Mouse (Mus musculus): Measurements from ENCODE around the gene Itgb3.
"Not testable (repeated sequence)": the region's sequence is repeated elsewhere in the genome, so short reads cannot be mapped to it uniquely, and the experiment has no call there.

The Itgb3 gene

DNA sequence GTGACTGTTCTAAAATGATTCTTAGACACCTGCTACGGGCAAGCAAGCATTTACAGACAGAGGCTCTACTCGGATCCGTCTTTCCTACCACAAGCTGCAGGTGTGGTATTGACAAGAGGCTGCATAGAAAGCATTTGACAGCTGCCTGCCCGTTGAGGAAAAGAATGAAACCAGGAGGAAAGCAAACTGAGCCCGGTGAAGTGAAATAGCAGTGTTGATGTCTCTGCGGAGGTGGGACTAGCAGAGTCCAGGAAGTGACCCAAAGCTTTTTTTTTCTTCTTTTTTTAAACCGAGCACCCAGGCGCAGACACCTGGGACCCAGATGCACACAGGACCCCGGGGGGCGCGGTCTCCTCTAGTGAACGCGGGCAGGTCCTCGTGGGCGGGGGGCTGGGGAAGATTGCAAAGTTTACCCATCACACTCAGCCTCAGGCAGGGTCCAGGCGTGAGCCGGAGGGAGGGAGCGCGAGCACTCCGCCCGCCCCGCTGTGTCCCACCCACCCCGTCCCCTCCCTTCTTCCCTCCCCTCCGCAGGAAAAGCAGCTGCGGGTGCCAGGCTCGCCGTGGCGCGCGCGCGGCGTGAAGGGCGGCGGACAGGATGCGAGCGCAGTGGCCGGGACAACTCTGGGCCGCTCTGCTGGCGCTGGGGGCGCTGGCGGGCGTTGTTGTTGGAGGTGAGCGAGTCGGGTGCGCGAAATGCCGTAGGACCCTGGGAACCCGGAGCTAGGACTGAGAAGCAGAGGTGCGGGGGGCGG is at the start of gene Itgb3:
Itgb3 (plus strand) TSS at position 510 of the 755 bp plus-strand sequence.
- DNase-seq (ENCODE audit: low read depth, low spot score) = peak; percentile 50

DNA sequence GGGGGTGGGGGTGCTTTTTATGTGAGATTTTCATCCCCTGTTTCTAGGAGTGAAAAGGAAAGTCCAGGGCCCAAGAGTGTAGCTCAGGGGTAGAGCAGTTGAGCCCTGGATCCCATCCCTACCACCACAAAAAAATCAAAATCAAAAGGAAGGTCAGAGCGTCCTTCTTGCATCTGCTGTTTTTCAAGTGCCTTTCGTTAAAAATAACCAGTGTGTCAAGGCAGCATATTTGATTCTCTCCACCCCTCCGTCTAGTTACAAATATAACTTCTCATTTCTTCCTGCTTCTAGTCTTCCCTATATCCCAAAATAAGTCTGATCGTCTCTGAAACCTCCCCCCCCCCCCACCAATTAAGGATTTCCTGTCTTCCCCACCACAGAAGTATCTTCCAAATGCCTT is 49.7 kb upstream of the Itgb3 start:
- no peak for DNase-seq (ENCODE audit: low read depth, low spot score)

DNA sequence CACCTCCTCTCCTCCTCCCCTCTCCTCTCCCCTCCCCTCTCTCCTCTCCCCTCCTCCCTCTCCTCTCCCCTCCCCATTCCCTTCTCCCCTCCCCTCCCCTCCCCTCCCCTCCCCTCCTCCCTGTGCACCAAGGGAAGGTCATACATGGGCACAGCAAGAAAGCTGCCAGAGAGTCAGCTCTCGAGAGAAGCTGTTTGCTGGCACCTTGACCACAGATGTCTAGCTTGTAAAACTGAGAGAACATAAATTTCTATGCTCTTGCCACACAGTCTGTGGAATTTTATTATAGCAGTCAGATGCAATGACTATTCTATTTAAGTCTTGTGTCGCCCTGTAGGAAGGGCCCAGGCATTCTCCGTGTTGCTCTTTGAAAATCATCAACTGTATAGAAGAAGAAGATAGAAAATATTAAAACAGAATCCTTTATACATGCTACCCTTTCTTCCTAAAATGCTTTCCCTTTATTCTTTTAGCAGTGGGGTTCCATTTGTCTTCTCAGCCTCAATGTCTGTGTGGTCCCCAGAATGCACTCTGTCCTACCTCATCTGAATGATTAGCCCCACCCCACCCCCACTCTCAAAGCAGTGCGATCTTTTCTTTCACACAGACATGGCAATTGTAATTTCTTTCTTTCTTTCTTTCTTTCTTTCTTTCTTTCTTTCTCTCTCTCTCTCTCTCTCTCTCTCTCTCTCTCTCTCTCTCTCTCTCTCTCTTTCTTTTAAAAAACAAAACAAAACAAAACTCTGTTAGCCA is 49.0 kb upstream of the Itgb3 start:
- DNase-seq (ENCODE audit: low read depth, low spot score) = no peak

DNA sequence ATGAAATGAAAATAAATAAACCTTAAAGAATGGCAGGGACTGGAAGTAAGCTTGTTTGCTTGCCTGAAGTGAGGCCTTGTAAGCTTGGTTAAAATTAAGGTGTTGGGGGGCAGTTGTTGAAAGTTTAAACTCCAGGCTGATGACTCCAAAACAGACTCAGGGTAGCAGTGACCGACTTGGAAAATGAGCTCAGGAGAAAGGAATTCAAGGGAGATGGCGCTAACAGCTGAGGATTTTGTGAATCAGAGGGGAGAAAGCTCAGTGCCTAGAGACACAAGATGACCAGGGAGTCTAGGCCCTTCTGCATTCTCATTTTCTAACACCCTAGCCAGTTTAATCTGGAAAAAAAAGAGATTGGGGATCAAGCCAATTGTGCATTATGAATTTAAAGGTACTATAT is 46.8 kb upstream of the Itgb3 start:
- no peak for DNase-seq (ENCODE audit: low read depth, low spot score)

DNA sequence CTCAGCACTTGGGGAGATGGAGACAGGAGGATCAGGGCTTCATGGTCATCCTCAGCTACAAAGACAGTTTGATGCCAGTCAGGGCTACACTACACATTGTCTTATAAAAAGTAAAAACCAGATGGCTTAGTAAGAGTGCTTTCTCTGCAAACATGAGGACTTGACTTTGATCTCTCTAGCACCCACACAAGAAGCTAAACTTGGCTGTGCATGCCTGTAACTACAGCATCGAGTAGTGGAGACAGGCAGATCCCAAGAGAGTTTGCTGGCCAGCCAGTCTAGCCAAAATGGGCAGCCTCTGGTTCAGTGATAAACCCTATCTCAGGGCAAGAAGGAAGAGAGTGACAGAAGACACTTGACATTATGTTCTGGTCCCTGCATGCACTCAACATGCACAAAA is 44.3 kb upstream of the Itgb3 start:
- DNase-seq (ENCODE audit: low read depth, low spot score) = no peak

DNA sequence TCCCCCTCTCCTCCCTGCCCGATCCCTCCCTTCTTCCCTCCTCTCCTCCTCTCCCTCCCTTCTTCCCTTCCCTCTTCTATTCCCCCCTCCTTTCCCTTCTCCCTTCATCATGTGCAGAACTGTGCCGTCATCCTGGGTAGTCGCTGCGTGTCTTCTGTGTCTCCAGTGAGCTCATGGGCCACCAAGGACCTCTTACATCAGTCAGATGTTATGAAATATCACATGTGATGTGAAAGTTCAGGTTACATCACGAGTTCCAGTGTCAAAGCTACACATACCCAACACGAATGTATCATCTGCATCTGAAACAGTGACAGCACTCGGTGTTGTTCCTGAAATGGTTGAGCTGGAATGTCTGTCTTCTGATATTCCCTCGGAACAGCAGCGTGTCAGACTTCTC is 42.6 kb upstream of the Itgb3 start:
- no peak for DNase-seq (ENCODE audit: low read depth, low spot score)

DNA sequence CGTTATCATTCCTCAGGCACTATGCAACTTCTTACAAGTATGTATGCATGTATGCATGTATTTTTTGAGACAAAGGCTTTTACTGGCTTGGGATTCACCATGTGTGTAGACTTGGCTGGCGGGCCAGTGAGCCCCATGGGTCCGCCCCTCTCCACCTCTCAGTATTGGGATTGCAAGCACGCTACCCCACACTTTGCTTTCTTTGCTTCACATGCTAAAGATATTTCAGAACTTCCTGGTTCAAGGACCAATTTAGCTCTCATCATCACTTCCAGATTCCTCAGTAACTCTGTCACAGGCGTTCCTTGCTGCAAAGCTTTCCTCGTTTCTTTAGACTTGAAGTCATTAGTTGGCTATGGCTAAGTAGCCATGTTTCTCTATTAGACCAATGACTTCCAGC is 41.7 kb upstream of the Itgb3 start:
- DNase-seq (ENCODE audit: low read depth, low spot score) = no peak

DNA sequence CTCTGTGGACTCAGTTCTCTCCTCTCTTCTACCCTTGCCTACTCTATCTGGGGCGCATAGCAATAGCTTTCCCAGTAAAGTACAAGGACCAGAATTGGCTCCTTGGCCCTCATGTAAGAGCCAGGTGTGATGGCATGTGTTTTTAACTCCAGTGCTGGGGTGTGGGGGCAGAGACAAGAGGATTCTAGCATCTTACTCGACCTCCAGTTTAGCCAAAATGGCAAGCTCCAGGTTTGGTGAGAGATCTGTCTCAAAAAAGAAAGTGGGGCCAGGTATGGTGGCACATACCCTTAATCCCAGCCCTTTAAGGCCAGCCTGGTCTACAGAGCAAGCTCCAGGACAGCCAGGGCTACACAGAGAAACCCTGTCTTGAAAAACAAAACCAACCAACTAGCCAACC is 41.0 kb upstream of the Itgb3 start:
- DNase-seq (ENCODE audit: low read depth, low spot score) = no peak

DNA sequence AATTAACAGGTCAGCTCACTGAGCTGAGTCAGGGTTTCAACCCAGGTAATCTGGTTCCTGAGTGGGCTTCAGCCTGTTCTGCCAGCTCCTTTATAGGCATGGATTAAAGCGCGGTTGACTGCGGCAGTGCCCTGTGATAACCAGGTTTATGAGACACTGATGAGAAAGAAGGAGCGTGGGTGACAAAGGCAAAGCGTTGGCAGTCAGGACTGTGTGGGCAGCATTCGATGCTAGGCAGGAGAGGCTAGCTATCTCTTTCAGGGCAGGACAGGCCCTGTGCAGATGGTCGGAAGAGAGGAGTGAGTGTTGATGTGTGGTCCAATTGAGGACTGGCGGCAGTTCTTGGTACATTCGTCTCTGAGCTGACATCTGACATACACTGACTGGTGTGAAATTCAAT is 40.1 kb upstream of the Itgb3 start:
- DNase-seq (ENCODE audit: low read depth, low spot score) = no peak

DNA sequence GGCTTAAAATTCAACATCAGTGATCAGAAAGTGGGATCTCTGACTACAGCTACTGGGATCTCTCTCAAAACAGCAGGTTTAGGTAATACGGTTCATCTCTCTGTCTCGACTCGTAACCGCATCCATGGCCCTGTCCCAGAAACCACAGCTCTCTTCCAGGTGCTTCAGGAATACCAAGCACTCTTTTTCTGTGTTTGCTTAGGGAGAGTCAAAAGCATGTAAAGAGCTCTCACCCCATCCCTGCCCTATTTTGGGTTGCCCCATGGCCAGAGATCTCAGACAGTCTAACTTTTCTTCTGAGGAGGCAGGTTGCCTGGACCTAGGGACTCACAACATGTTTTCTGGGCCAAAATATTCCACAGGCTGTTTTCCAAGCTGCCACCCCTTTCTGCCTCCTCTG is 39.5 kb upstream of the Itgb3 start:
- DNase-seq (ENCODE audit: low read depth, low spot score) = no peak

DNA sequence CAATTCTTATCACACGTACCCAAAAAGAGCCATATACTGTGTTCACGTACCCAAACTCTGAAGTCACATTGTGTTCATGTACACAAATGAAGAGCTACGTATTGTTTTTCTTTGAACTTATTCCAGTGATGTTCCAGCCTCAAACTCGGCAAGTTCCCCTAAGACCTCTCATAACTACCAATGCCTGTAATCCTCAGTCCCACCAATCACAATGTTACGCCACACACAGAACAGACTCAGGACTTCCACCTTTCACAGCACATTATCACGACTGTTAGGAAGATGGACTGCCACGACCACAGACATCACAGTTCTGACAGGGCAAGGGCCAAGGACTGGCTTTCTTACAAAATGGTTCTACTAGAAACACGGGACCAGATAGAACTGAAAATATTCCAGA is 37.3 kb upstream of the Itgb3 start:
- DNase-seq (ENCODE audit: low read depth, low spot score) = not testable (repeated sequence)

DNA sequence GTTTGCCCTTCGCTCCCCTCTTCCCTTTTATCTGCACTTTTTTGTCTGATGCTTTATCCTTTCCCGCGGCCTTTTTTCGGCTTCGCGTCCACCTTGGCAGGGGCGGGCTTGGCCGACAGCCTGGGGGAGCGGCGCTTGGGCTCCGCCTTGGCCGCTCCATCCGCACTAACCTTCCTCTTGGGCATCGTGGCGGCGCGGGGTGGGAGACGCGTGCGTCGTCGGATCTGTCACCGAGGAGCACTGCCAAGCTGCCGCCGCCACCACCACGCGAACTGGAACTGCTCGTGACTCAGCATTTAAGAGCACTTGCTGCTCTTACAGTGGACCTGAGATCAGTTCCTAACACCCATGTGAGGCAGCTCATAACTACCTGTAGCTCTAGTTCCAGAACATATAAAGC is 36.4 kb upstream of the Itgb3 start:
- not testable (repeated sequence) for DNase-seq (ENCODE audit: low read depth, low spot score)

DNA sequence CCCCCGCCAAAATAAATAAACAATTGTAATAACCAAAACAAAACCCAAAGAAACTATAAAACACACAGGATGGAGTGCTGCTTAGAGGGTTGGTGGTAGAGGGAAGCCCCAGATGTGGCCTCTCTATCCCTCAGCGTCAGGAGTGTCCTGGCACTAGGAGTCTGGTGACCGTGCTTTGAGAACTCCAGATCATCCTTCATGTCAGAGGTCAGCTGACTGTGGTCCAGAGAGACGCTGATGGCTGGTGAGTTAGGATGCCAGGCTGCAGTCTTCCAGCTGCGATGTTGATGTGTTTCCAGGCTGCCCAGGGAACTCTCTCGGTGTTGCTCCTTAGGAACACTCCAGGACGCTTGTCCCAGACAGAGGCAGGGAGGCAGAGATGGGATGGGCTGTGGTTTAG is 35.7 kb upstream of the Itgb3 start:
- no peak for DNase-seq (ENCODE audit: low read depth, low spot score)

DNA sequence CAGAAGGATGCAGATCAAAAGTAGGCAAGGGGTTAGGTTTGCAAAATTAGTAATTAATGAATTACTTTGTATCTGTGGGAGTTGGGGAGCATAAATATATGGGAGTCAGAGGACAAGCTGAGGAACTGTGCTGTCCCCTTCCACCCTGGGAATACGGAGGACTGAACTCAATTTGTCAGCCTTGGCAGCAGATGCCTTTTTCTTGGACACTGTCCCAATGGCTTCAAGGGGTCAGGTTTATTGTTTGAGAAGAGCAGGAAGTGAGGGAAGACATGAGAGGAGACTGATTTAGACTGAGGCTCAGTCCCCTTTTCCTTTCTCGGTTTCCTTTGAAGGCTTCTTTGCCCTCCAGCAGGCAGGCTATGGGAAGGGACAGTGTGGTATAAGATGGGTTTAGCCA is 35.2 kb upstream of the Itgb3 start:
- DNase-seq (ENCODE audit: low read depth, low spot score) = no peak

DNA sequence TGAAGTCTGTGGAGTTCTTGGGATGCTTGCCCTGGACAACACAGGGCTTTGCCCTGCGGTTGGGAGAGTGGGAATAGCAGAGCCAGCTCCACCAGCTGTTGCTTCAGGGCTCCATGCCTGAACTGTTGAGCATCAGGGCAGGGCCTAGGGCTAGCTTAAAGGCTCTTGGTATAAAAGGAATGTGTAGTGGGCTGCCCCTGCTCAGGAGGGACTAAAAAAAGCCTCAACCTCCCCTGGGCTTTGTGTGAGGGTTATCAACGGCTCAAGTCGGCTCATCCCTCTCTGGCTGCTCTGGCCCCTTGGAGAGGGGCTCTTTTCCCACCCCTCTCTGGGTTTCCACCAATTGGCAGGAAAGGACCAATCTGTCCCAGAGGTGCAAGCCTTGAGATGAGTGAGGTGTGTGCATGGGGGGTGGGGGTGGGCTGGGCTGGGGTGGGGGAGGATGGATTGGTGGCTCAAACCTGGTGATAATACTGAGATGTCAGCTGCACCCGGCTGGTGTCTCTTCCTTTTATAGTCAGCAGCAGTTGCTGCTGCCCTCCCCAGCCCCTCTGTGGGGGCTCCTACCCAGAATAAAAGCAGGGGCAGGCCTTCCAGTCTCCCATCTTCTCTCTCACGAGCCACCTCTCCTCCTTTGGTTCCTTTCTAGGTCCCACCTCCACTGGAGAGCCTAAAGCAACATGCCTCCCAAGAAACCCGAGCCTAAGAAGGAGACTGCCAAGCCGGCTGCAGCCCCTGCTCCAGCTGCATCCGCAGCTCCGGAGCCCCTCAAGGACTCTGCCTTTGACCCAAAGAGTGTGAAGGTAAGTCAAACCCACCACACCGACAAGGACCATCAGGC is 30.8 kb upstream of the Itgb3 start:
- DNase-seq (ENCODE audit: low read depth, low spot score) = no peak

DNA sequence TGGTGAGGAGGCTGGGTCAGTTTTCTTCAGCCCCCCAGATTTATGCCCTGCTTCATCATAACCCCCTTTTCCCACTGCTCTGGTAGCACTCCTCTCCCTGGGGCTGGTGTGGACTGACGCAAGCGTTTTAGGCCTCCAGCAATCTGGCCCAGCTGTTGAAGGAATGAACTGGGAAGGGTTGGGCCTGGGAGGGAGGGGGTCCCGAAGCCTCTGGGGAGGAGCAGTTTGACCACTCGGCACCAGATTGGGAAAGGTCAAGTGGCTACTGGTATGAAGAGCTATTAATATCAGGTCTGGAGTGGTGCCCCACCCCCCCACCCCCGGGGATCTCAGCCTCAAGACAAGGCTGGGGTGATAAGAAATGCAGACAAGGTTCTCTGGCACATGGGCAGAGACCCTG is 29.7 kb upstream of the Itgb3 start:
- DNase-seq (ENCODE audit: low read depth, low spot score) = no peak

DNA sequence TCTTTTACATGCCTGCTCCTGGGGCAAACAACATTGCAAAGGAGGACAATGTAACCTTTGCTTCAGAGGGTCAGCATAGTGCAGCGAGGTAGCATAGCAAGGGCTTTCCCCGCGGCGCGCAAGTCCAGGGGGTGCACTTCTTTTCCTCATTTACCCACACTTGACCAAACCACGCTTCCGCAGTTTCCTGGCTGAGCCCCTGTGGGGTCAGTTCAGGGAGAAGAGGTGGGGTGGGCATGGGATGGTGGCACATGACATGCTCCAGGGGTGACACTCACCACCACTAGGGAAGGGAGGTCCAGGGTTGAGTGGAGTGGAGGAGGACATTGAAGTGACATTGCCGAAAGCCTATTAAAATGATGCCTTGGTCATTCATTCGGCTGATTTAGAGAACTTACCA is 28.7 kb upstream of the Itgb3 start:
- no peak for DNase-seq (ENCODE audit: low read depth, low spot score)

DNA sequence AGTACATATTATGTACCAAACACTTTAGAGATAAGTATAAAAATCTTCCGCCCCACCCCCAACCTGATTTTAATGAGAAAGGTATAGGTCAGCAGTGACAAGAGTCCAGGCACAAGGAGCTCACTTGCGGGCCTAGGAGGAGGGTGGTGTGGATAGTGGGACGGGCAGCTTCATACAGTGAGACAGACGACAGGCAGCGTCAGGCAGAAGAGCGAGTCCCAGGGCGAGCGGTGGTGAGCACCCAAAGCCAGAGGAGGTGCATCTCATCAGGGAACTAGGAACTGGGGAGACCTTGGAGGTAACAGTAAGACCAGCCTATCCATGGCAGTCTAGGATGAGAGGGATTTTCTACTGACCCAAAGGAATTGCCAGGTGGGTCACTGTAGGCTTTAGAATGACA is 28.2 kb upstream of the Itgb3 start:
- DNase-seq (ENCODE audit: low read depth, low spot score) = no peak

DNA sequence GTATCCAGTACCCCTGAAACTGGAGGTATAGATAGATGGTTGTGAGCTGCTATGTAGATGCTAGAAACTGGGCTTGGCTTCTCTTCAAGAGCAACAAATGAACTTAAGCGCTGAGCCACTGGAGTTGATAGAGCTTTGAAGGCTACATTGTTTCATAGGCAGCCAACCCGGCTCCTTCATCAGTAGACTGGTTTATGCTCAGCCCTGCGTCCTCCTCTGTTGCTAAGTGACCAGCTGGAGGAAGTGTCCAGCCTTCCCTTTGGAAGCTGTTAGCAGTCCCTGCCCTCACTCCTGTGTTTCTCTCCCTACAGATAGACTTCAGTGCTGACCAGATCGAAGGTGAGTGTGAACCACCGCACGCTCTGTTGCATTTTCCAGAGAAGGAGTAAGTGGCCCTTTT is 27.7 kb upstream of the Itgb3 start:
- no peak for DNase-seq (ENCODE audit: low read depth, low spot score)

DNA sequence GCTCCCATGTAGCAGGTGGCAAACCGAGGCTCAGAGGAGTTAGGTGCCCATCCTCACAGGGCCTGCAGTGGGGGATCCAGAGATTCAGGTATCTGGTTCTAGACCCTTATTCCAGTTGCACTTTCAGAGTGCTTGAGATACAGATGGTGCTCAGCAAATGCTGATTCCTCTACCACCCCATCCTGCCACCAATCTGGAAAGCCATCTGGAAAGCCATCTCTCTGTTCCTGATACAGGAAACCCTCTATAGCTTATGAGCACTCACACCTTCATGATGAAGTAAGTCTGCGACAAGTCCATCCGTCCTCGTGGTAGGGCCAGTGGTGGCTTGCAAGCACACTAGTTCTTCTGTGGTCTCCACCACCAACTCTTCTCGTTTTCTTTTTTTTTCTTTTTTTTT is 27.2 kb upstream of the Itgb3 start:
- no peak for DNase-seq (ENCODE audit: low read depth, low spot score)

DNA sequence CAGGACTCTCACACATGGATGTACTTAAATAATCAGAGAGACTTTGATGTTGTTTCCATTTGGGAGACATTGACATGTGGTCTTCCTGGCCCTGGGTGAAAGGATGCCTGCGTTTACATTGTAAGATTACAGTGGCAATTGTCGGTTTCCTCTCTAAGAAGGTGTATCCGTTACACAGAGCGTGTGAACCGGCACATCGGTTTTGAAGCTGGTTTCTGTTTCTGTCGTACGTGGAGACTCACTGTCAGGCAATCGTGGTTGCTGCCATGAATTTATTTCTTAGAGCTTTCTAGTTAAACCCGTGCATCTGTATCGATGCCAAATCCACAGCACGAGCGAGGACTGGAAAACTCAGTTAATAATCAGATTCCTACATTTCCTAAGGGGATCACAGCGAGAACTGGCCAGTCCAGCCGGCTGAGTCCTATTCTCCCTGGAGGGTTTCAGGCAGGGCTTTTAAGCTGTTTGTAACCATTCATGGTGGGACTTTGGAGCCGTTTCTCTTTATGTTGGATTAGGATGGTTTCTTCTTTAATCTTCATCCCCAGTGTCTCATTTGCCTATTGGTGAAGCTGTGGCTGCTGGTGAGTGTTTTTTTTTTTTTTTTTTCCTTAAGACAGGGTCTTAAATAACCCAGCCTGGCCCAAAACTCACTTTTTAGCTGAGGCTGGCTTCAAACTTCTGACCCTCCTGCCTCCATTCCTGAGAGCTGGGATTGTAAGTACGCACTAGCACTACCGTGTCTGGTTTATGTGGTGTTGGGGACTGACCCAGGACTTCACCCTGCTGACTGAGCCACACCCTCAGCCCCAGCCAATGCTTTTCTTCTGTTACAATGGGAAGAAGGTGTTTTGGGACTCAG is 26.1 kb upstream of the Itgb3 start:
- DNase-seq (ENCODE audit: low read depth, low spot score) = no peak

DNA sequence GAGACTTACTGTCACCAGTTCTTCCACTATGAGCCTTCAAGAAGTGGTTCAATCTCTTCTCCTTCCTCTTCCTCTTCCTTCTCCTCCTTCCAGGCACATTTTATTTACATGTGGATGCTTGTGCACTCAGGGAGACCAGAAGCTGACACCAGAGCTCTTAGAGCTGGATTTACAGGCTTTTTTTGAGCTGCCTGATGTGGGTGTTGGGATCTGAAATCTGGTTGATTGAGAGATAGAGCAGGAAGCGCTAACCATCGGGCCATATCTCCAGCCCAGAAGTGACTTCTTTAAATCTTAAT is 25.5 kb upstream of the Itgb3 start:
- DNase-seq (ENCODE audit: low read depth, low spot score) = no peak

All from embryo, embryonic 11.5 days (tissue).